Mouse (Mus musculus) MEL (cell line): ENCODE data around the gene Polr3f. TPM values are rescaled to one million over a fixed set of nuclear protein-coding genes. Genes with fewer than 3 reads are reported as not detected.

Experiments used
- DNase-seq: peaks from one replicate; pipeline ENCODE4 v3.0.0; 2011; ENCODE audit warnings: low read depth, low spot score
- H3K27ac ChIP-seq: 2 replicates; pipeline ENCODE4 v1.5.1; 2012; ENCODE audit warnings: low read depth, mild to moderate bottlenecking, control low read depth, low read length, moderate library complexity; ENCODE audit not compliant: control insufficient read depth
- H3K27me3 ChIP-seq, 2 experiments: fragments of 150-350 bp in 1 of 2; sonication (generic) in 1 of 2; 2 replicates each; pipeline ENCODE4 v1.6.1; 2012; ENCODE audit warnings: low read length in 2 of 2, mild to moderate bottlenecking in 2 of 2, improper control_type of control experiment in 1 of 2, moderate library complexity in 1 of 2; ENCODE audit not compliant: insufficient read depth in 2 of 2, control insufficient read depth in 1 of 2
- H3K36me3 ChIP-seq, 2 experiments: 2 replicates each; pipeline ENCODE4 v1.6.1; 2012 to 2014; ENCODE audit warnings: low read length in 2 of 2, improper control_type of control experiment in 1 of 2, inconsistent platforms in 1 of 2, mild to moderate bottlenecking in 1 of 2; ENCODE audit not compliant: insufficient read depth in 2 of 2, control insufficient read depth in 1 of 2
- H3K4me1 ChIP-seq, 2 experiments: fragments of 150-350 bp in 1 of 2; sonication (generic) in 1 of 2; 2 replicates each; pipeline ENCODE4 v1.6.1; 2012; ENCODE audit warnings: low read length in 2 of 2, improper control_type of control experiment in 1 of 2, mild to moderate bottlenecking in 1 of 2; ENCODE audit not compliant: insufficient read depth in 2 of 2, control insufficient read depth in 1 of 2
- H3K4me3 ChIP-seq, 2 experiments: fragments of 150-350 bp in 1 of 2; sonication (generic) in 1 of 2; 2 replicates each; pipeline ENCODE4 v1.5.1; 2012; ENCODE audit warnings: low read depth in 2 of 2, low read length in 2 of 2, mild to moderate bottlenecking in 2 of 2, moderate library complexity in 2 of 2, control low read depth in 1 of 2, improper control_type of control experiment in 1 of 2; ENCODE audit not compliant: control insufficient read depth in 1 of 2, insufficient read depth in 1 of 2
- H3K79me2 ChIP-seq: 2 replicates; pipeline ENCODE4 v1.6.1; 2012; ENCODE audit warnings: mild to moderate bottlenecking, low read length, moderate library complexity; ENCODE audit not compliant: control insufficient read depth, poor library complexity, insufficient read depth
- H3K9ac ChIP-seq: 2 replicates; pipeline ENCODE4 v1.6.1; 2012; ENCODE audit warnings: low read depth, mild to moderate bottlenecking, control low read depth, low read length, moderate library complexity; ENCODE audit not compliant: control insufficient read depth, poor library complexity, severe bottlenecking
- H3K9me3 ChIP-seq: fragments of 150-350 bp; sonication (generic); replicated peaks from 2 replicates; pipeline ENCODE4 v1.6.1; 2012; ENCODE audit warnings: mild to moderate bottlenecking, low read length, improper control_type of control experiment, moderate library complexity; ENCODE audit not compliant: insufficient read depth
- CHD1 ChIP-seq: IDR thresholded peaks from 2 replicates; pipeline ENCODE4 v1.6.1; 2012; ENCODE audit warnings: low read depth, mild to moderate bottlenecking, inconsistent platforms, low read length, improper control_type of control experiment
- ELF1 ChIP-seq: IDR thresholded peaks from 2 replicates; pipeline ENCODE4 v1.6.1; 2014; ENCODE audit warnings: low read depth, mild to moderate bottlenecking, inconsistent platforms, low read length, improper control_type of control experiment, moderate library complexity
- EP300 ChIP-seq, 2 experiments: IDR thresholded peaks; 2 replicates each; pipeline ENCODE4 v1.6.1; 2011; ENCODE audit warnings: improper control_type of control experiment in 2 of 2, low read length in 2 of 2, low read depth in 1 of 2, mild to moderate bottlenecking in 1 of 2
- ETS1 ChIP-seq: IDR thresholded peaks from 2 replicates; pipeline ENCODE4 v1.6.1; 2012; ENCODE audit warnings: low read depth, mild to moderate bottlenecking, inconsistent platforms, low read length, improper control_type of control experiment, moderate library complexity
- GABPA ChIP-seq: IDR thresholded peaks from 2 replicates; pipeline ENCODE4 v1.6.1; 2012; ENCODE audit warnings: low read depth, mild to moderate bottlenecking, inconsistent platforms, low read length, improper control_type of control experiment, moderate library complexity
- GATA1 ChIP-seq: IDR thresholded peaks from 2 replicates; pipeline ENCODE4 v1.6.1; 2011; ENCODE audit warnings: low read depth, low read length, improper control_type of control experiment
- HCFC1 ChIP-seq: IDR thresholded peaks from 2 replicates; pipeline ENCODE4 v1.6.1; 2012; ENCODE audit warnings: low read depth, mild to moderate bottlenecking, inconsistent platforms, low read length, improper control_type of control experiment, moderate library complexity
- KAT2A ChIP-seq: conservative IDR thresholded peaks from 2 replicates; pipeline ENCODE4 v1.6.1; 2012; ENCODE audit warnings: low read depth, low read length, improper control_type of control experiment, inconsistent platforms
- MAZ ChIP-seq: IDR thresholded peaks from 2 replicates; pipeline ENCODE4 v1.6.1; 2012; ENCODE audit warnings: low read depth, mild to moderate bottlenecking, inconsistent platforms, low read length, improper control_type of control experiment
- MEF2A ChIP-seq: IDR thresholded peaks from 2 replicates; pipeline ENCODE4 v1.6.1; 2014; ENCODE audit warnings: low read depth, mild to moderate bottlenecking, inconsistent platforms, low read length, improper control_type of control experiment; ENCODE audit not compliant: poor library complexity, insufficient replicate concordance, severe bottlenecking; ENCODE audit errors: extremely low read depth
- MXI1 ChIP-seq: IDR thresholded peaks from 2 replicates; pipeline ENCODE4 v1.6.1; 2011; ENCODE audit warnings: mild to moderate bottlenecking, low read depth, low read length, improper control_type of control experiment
- MYC ChIP-seq: IDR thresholded peaks from 2 replicates; pipeline ENCODE4 v1.6.1; 2011; ENCODE audit warnings: low read depth, mild to moderate bottlenecking, low read length, improper control_type of control experiment, moderate library complexity
- RAD21 ChIP-seq: IDR thresholded peaks from 2 replicates; pipeline ENCODE4 v1.6.1; 2011; ENCODE audit warnings: mild to moderate bottlenecking, low read depth, low read length, improper control_type of control experiment
- SIN3A ChIP-seq: IDR thresholded peaks from 2 replicates; pipeline ENCODE4 v1.6.1; 2012; ENCODE audit warnings: low read length, improper control_type of control experiment, inconsistent platforms
- SMC3 ChIP-seq: IDR thresholded peaks from 2 replicates; pipeline ENCODE4 v1.6.1; 2011; ENCODE audit warnings: low read depth, low read length, improper control_type of control experiment
- USF2 ChIP-seq, 2 experiments: IDR thresholded peaks; 2 replicates each; pipeline ENCODE4 v1.6.1; 2011 to 2012; ENCODE audit warnings: improper control_type of control experiment in 2 of 2, low read length in 2 of 2, borderline replicate concordance in 1 of 2, inconsistent platforms in 1 of 2, low read depth in 1 of 2, mild to moderate bottlenecking in 1 of 2; ENCODE audit not compliant: insufficient read depth in 1 of 2
- ZNF384 ChIP-seq: IDR thresholded peaks from 2 replicates; pipeline ENCODE4 v1.6.1; 2012; ENCODE audit warnings: low read depth, mild to moderate bottlenecking, inconsistent platforms, low read length, improper control_type of control experiment
- polyA plus RNA-seq, 2 experiments: library from polyadenylated mRNA; stranded (reverse) in 1 of 2; unstranded in 1 of 2; fragments of >175 nt in 1 of 2; fragments of >200 nt in 1 of 2; gene quantifications; 2 replicates each; pipeline versions ENCODE4 v1.2.1 to v1.2.4; 2012; ENCODE audit warnings: low replicate concordance in 2 of 2, low read depth in 1 of 2; ENCODE audit not compliant: insufficient read length in 2 of 2, insufficient read depth in 1 of 2, missing spikeins in 1 of 2
- total RNA-seq: library from RNA; depleted of rRNA; stranded (reverse); fragments of 300-350 nt; gene quantifications from 2 replicates; pipeline ENCODE4 v1.2.3, GENCODE M21; 2012

The Polr3f gene
- total and polyA plus RNA-seq, 3 experiments, result 17.9 to 27.3 TPM; not detected in 1

- no peak overlapping the region for H3K4me3 ChIP-seq
- no peaks in the 10 kb centered on the region for H3K27me3 ChIP-seq
- H3K9me3 ChIP-seq, result no peaks in the 10 kb centered on the region
- H3K36me3 ChIP-seq, result peaks cover 12 to 17% of the 10 kb centered on the region in 2 experiments
- H3K4me1 ChIP-seq, result peaks cover 0 to 6% of the 10 kb centered on the region in 2 experiments; a peak in 3 of 4 replicates
- DNase-seq, result no peak
- no peak overlapping the region for H3K27ac ChIP-seq
- TF ChIP-seq KAT2A (no peak), MYC (no peak), USF2 (IDR thresholded peaks at IDR 0.05; ENCODE audit: borderline replicate concordance in 1 of 2, insufficient read depth in 1 of 2, low read depth in 1 of 2, low read length in 2 of 2) (no peak), GATA1 (no peak)
- H3K79me2 ChIP-seq, result no peaks in the 10 kb centered on the region
- no peak overlapping the region for H3K9ac ChIP-seq
These were observed 13.7 kb downstream of the Polr3f start for GRCm38 (mm10) chr2:144541246-144541645.

- TF ChIP-seq HCFC1 (no peak), CHD1 (no peak), ELF1 (no peak), MAZ (no peak)
- H3K4me1 ChIP-seq, result peaks cover 0 to 6% of the 10 kb centered on the region in 2 experiments; a peak in 3 of 4 replicates
- H3K27ac ChIP-seq, result no peak overlapping the region
- no peaks in the 10 kb centered on the region for H3K27me3 ChIP-seq
- no peak overlapping the region for H3K4me3 ChIP-seq
- no peak overlapping the region for H3K9ac ChIP-seq
- H3K9me3 ChIP-seq, result no peaks in the 10 kb centered on the region
- H3K36me3 ChIP-seq, result peaks cover 6 to 12% of the 10 kb centered on the region in 2 experiments
- H3K79me2 ChIP-seq, result no peaks in the 10 kb centered on the region
- DNase-seq, result no peak
These were observed 16.2 kb downstream of the Polr3f start for GRCm38 (mm10) chr2:144543670-144544069.

GRCm38 (mm10) chr2:144544630-144545029, 17.1 kb downstream of the Polr3f start:
- Histone ChIP-seq H3K27me3 (no peaks in the 10 kb centered on the region), H3K4me1 (peaks cover 0 to 6% of the 10 kb centered on the region in 2 experiments; a peak in 3 of 4 replicates), H3K9me3 (no peaks in the 10 kb centered on the region), H3K4me3 (no peak overlapping the region), H3K27ac (no peak overlapping the region), H3K79me2 (no peaks in the 10 kb centered on the region), H3K36me3 (peaks cover 0 to 12% of the 10 kb centered on the region in 2 experiments; a peak in 3 of 4 replicates), H3K9ac (no peak overlapping the region)
- no peak for TF ChIP-seq USF2 (IDR thresholded peaks at IDR 0.05; ENCODE audit: borderline replicate concordance in 1 of 2, insufficient read depth in 1 of 2, low read depth in 1 of 2, low read length in 2 of 2)
- TF ChIP-seq SMC3, result no peak
- TF ChIP-seq KAT2A, result no peak
- TF ChIP-seq ETS1, result no peak
- TF ChIP-seq MEF2A, result no peak
- TF ChIP-seq GABPA, result no peak
- no peak for TF ChIP-seq RAD21
- TF ChIP-seq SIN3A, result no peak
- TF ChIP-seq MXI1, result 0 out of 2 replicates have a peak, but pooled peaks have one; percentile 24
- TF ChIP-seq GATA1, result peak; percentile 46
- no peak for TF ChIP-seq EP300 (IDR thresholded peaks at IDR 0.05; ENCODE audit: low read depth in 1 of 2, low read length in 2 of 2)
- no peak for TF ChIP-seq ZNF384
- peak; percentile 74 for DNase-seq
